Mouse (Mus musculus) ES-E14 (cell line): ENCODE data around the gene Kcnh6. TPM values are rescaled to one million over a fixed set of nuclear protein-coding genes. Genes with fewer than 3 reads are reported as not detected.
A peak's percentile ranks its signal among the peaks of the same experiment; 100 is the strongest.

Experiments
- DNase-seq: peaks from one replicate; pipeline ENCODE4 v3.0.0-alpha.2; 2013; ENCODE audit warnings: low read depth, low spot score
- H3K27ac ChIP-seq: 2 replicates; pipeline ENCODE4 v1.5.1; 2012; ENCODE audit warnings: low read depth, mild to moderate bottlenecking, low read length, moderate library complexity, mixed read lengths; ENCODE audit not compliant: poor library complexity, insufficient read depth, severe bottlenecking
- H3K36me3 ChIP-seq: 2 replicates; pipeline ENCODE4 v1.6.1; 2012; ENCODE audit warnings: mild to moderate bottlenecking, low read length, moderate library complexity, mixed read lengths; ENCODE audit not compliant: control insufficient read depth, poor library complexity, insufficient read depth, severe bottlenecking
- H3K4me1 ChIP-seq, 2 experiments: fragments of 150-350 bp in 1 of 2; sonication (generic) in 1 of 2; 2 replicates each; pipeline ENCODE4 v1.6.1; 2012; ENCODE audit warnings: low read length in 2 of 2, mild to moderate bottlenecking in 1 of 2, mixed read lengths in 1 of 2; ENCODE audit not compliant: control insufficient read depth in 2 of 2, insufficient read depth in 2 of 2, poor library complexity in 1 of 2
- H3K4me3 ChIP-seq, 2 experiments: fragments of 150-350 bp in 1 of 2; sonication (generic) in 1 of 2; 2 replicates each; pipeline ENCODE4 v1.5.1; 2012; ENCODE audit warnings: low read length in 2 of 2, low read depth in 1 of 2, mild to moderate bottlenecking in 1 of 2, mixed read lengths in 1 of 2; ENCODE audit not compliant: insufficient read depth in 1 of 2, poor library complexity in 1 of 2, severe bottlenecking in 1 of 2
- H3K9ac ChIP-seq: 2 replicates; pipeline ENCODE4 v1.6.1; 2012; ENCODE audit warnings: low read depth, mild to moderate bottlenecking, low read length, mixed read lengths; ENCODE audit not compliant: poor library complexity, insufficient read depth, severe bottlenecking
- H3K9me3 ChIP-seq: fragments of 150-350 bp; sonication (generic); 2 replicates; pipeline ENCODE4 v1.6.1; 2012; ENCODE audit warnings: low read depth, mild to moderate bottlenecking, low read length; ENCODE audit not compliant: control insufficient read depth, insufficient read depth
- CHD2 ChIP-seq: IDR thresholded peaks from 2 replicates; pipeline ENCODE4 v1.6.1; 2014; ENCODE audit warnings: mild to moderate bottlenecking, low read depth, low read length, inconsistent platforms
- HCFC1 ChIP-seq: IDR thresholded peaks from 2 replicates; pipeline ENCODE4 v1.6.1; 2012; ENCODE audit warnings: low read length, inconsistent platforms, borderline replicate concordance; ENCODE audit not compliant: insufficient read depth
- MAFK ChIP-seq: IDR thresholded peaks from 2 replicates; pipeline ENCODE4 v1.6.1; 2014; ENCODE audit warnings: mild to moderate bottlenecking, low read depth, low read length, inconsistent platforms; ENCODE audit not compliant: insufficient read depth
- ZC3H11A ChIP-seq: IDR thresholded peaks from 2 replicates; pipeline ENCODE4 v1.6.1; 2012; ENCODE audit warnings: low read depth, mild to moderate bottlenecking, inconsistent platforms, low read length, borderline replicate concordance
- ZNF384 ChIP-seq: IDR thresholded peaks from 2 replicates; pipeline ENCODE4 v1.6.1; 2012; ENCODE audit warnings: low read depth, low read length, inconsistent platforms
- in situ Hi-C, 2 experiments: fragments of 600-800 bp; cut with MboI; formaldehyde crosslinking; loops; one replicate each; pipeline ENCODE4 v1.15.1; 2025; ENCODE audit warnings: low sequenced_read_pairs in 2 of 2, inconsistent platforms in 1 of 2; ENCODE audit not compliant: unreplicated experiment in 2 of 2
- total RNA-seq: library from RNA; depleted of rRNA; stranded (reverse); fragments of 300-350 nt; gene quantifications from 2 replicates; pipeline ENCODE4 v1.2.3, GENCODE M21; 2012

The Kcnh6 gene
- total RNA-seq, 1 experiment = 1.5 TPM

- DNase-seq = no peak
- Histone ChIP-seq H3K4me1 (peaks cover 0 to 13% of the 10 kb centered on the region in 2 experiments; a peak in 1 of 4 replicates), H3K27ac (no peak within 1 kb of the TSS), H3K4me3 (peak within 1 kb of the TSS; percentile 69 to 86), H3K36me3 (no peaks in the 10 kb centered on the region), H3K9me3 (no peaks in the 10 kb centered on the region), H3K9ac (peak within 1 kb of the TSS; percentile 46)
- TF ChIP-seq HCFC1 (0 out of 2 replicates have a peak, but pooled peaks have one; percentile 19), CHD2 (no peak), MAFK (no peak), ZNF384 (no peak), ZC3H11A (no peak)
- in situ Hi-C loops = no loop called here
Observed at GRCm38 (mm10) chr11:105967741-105968574, 40.0 kb upstream of the Kcnh6 start, which contains the start of gene Ace. TSS of gene Ace (plus strand) at chr11:105967945.

DNA sequence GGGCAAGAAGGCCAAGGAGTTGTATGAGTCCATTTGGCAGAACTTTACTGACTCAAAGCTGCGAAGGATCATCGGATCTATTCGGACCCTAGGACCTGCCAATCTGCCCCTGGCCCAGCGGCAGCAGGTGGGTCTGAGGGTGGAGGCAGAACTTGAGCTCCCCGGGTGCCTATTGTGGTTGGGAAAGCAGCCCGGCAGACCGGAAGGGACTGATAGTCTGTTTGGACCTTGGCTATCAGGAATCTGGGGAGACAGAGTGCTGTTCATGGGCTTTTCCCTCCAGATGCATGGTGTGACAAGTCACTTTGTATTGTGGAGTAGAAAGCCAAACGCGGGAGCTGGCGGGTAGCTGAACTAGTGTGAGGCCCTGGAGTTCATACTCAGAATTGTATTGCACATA lies 39.0 kb upstream of the Kcnh6 start:
- Histone ChIP-seq H3K9me3 (no peaks in the 10 kb centered on the region), H3K4me3 (no peak overlapping the region), H3K27ac (no peak overlapping the region), H3K36me3 (no peaks in the 10 kb centered on the region), H3K9ac (no peak overlapping the region), H3K4me1 (peaks cover 0 to 13% of the 10 kb centered on the region in 2 experiments; a peak in 1 of 4 replicates)
- TF ChIP-seq ZC3H11A (no peak), CHD2 (no peak), MAFK (no peak), HCFC1 (no peak), ZNF384 (no peak)
- in situ Hi-C loops = no loop called here
- no peak for DNase-seq

- Histone ChIP-seq H3K9ac (no peak overlapping the region), H3K9me3 (no peaks in the 10 kb centered on the region), H3K36me3 (no peaks in the 10 kb centered on the region), H3K4me1 (peaks cover 0 to 13% of the 10 kb centered on the region in 2 experiments; a peak in 1 of 4 replicates), H3K4me3 (no peak overlapping the region), H3K27ac (no peak overlapping the region)
- DNase-seq = no peak
- in situ Hi-C loops = no loop called here
- TF ChIP-seq MAFK (no peak), HCFC1 (no peak), CHD2 (no peak), ZNF384 (no peak), ZC3H11A (no peak)
Observed at GRCm38 (mm10) chr11:105969516-105969915, 38.4 kb upstream of the Kcnh6 start.

DNA sequence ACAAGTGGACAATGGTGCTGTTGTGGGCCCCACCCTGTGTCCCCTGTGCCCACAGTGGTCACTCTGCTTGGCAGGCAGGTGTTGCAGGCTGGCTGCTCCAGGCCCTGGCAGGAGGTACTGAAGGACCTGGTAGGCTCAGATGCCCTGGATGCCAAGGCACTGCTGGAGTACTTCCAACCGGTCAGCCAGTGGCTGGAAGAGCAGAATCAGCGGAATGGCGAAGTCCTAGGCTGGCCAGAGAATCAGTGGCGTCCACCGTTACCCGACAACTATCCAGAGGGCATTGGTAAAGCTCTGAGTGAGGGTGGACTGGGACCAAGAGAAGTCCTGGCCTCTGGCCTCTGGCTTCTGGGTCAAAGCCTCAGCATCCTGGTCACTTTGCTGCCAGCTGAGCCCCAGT lies 33.3 kb upstream of the Kcnh6 start:
- no peak for DNase-seq
- H3K4me3 ChIP-seq = no peak overlapping the region
- H3K9me3 ChIP-seq = no peaks in the 10 kb centered on the region
- TF ChIP-seq MAFK = no peak
- TF ChIP-seq CHD2 = no peak
- TF ChIP-seq ZC3H11A = no peak
- TF ChIP-seq HCFC1 = no peak
- TF ChIP-seq ZNF384 = no peak
- peaks cover 0 to 2% of the 10 kb centered on the region in 2 experiments; a peak in 1 of 4 replicates for H3K4me1 ChIP-seq
- in situ Hi-C loops = no loop called here
- H3K36me3 ChIP-seq = no peaks in the 10 kb centered on the region
- H3K9ac ChIP-seq = no peak overlapping the region
- H3K27ac ChIP-seq = no peak overlapping the region
